Mouse (Mus musculus) myocyte (in vitro differentiated cells): ENCODE data around the gene Vmn2r45. TPM values are rescaled to one million over a fixed set of nuclear protein-coding genes. Genes with fewer than 3 reads are reported as not detected.
"Not testable (repeated sequence)": the region's sequence is repeated elsewhere in the genome, so short reads cannot be mapped to it uniquely, and the experiment has no call there.

Source experiments
- H3K27me3 ChIP-seq: one replicate; pipeline ENCODE4 v1.6.1; 2011; ENCODE audit not compliant: control insufficient read depth, insufficient read depth, insufficient read length
- H3K36me3 ChIP-seq: one replicate; pipeline ENCODE4 v1.6.1; 2011; ENCODE audit not compliant: control insufficient read depth, insufficient read depth
- H3K4me2 ChIP-seq: one replicate; pipeline ENCODE4 v1.6.1; 2011; ENCODE audit warnings: low read depth, control low read depth
- H3K4me3 ChIP-seq: one replicate; pipeline ENCODE4 v1.5.1; 2011; ENCODE audit warnings: mild to moderate bottlenecking, control low read depth, moderate library complexity
- H3K79me2 ChIP-seq: one replicate; pipeline ENCODE4 v1.6.1; 2011; ENCODE audit not compliant: control insufficient read depth, insufficient read depth
- H3ac ChIP-seq: one replicate; pipeline ENCODE4 v1.6.1; 2011; ENCODE audit not compliant: control insufficient read depth, insufficient read length
- polyA plus RNA-seq: library from polyadenylated mRNA; unstranded; fragments of >200 nt; fragmentation: generic; extraction: Trizol; gene quantifications from one replicate; pipeline ENCODE4 v1.2.1, GENCODE M21; 2012; ENCODE audit warnings: missing spikeins

The Vmn2r45 gene
- not detected for polyA plus RNA-seq

GRCm38 (mm10) chr7:8488975-8489374 is at the start of gene Vmn2r45:
TSS of gene Vmn2r45 (minus strand) at chr7:8489075.
- not testable (repeated sequence) for H3K4me3 ChIP-seq, H3K4me2 ChIP-seq, H3K27me3 ChIP-seq, H3ac ChIP-seq, H3K79me2 ChIP-seq, H3K36me3 ChIP-seq

Other genes with a start within 250 kb of the Vmn2r45 start
- not detected for gene Vmn2r43, start 228.5 kb downstream of the Vmn2r45 start, polyA plus RNA-seq
- gene Vmn2r44, start 105.7 kb downstream of the Vmn2r45 start, polyA plus RNA-seq = not detected